Comparison of ENCODE assay signal across 9 mouse cellular contexts in the genomic region with DNA sequence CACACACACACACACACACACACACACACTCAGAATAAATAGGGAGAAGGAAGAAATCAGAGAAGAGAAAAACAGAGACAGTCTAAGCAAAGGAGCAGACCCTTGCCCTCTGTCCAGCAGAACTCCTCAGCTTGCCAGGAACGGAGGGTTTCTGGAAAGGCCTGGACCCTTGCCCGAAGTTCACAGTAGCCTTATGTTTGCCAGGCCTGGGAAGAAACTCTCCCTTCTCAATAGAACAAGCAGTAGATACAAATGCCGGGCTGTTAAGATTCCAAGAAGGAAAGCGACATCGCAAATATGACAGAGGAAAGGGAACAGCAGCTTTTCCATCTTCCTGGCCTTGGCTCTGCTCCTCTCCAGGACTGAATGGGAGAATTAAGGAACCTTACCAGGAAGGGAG.
DNase-seq lines count a peak whose midpoint lies in the region; ATAC-seq lines count a peak whose summit lies in the region.
"Had no signal": no experiment of that assay in that cellular context is flagged by ENCODE, and none has a peak within 500 bp of the region (broad histone marks: within the 10 kb centered on the region; RNA-seq: fewer than 3 reads in every experiment).

No protein-coding gene starts in this region.

- no peaks in the 10 kb centered on the region for H3K36me3 ChIP-seq in forebrain, embryonic 15.5 days
- H3K36me3 ChIP-seq in forebrain, embryonic 10.5 days (replicated peaks): no peaks in the 10 kb centered on the region

- H3K4me2 ChIP-seq in forebrain, embryonic 15.5 days (replicated peaks): no peak overlapping the region

- peak overlapping the region; percentile 27 for H3K27ac ChIP-seq in forebrain, embryonic 15.5 days (replicated peaks)
- H3K27ac ChIP-seq in forebrain, embryonic 10.5 days: no peak overlapping the region

- H3K4me3 ChIP-seq in forebrain, embryonic 15.5 days: no peak overlapping the region
- no peak overlapping the region for H3K4me3 ChIP-seq in forebrain, embryonic 10.5 days
- H3K4me3 ChIP-seq: myocyte had no signal

- no peak for ATAC-seq in forebrain, embryonic 15.5 days (replicated peaks)

- no peak overlapping the region for H3K9ac ChIP-seq in forebrain, embryonic 15.5 days (replicated peaks)

- WGBS in forebrain, embryonic 15.5 days: 58% methylated on average over 5 of the region's 5 CpGs
- 85% methylated on average over 5 of the region's 5 CpGs for WGBS in forebrain, embryonic 10.5 days

- no peaks in the 10 kb centered on the region for H3K9me3 ChIP-seq in forebrain, embryonic 15.5 days
- H3K9me3 ChIP-seq in forebrain, embryonic 10.5 days: no peaks in the 10 kb centered on the region

- H3K27me3 ChIP-seq in forebrain, embryonic 15.5 days: no peaks in the 10 kb centered on the region
- peaks cover 3% of the 10 kb centered on the region; the same call in 1 of the 2 replicates for H3K27me3 ChIP-seq in forebrain, embryonic 10.5 days (ENCODE audit: poor library complexity, severe bottlenecking)

- no peak for DNase-seq in forebrain, embryonic 10.5 days (ENCODE audit: extremely low spot score, low spot score)
- DNase-seq in Muller cell, postnatal 12 days (ENCODE audit: inconsistent ontology term): peak; percentile 57
- DNase-seq in gastrocnemius, postnatal 14 days: peak; percentile 44
- DNase-seq in layer of hippocampus, adult 9-11 months: peak; percentile 68
- DNase-seq in right cerebral cortex, postnatal 4 days: peak; percentile 68
- no peak for DNase-seq in MN1 (ENCODE audit: low spot score)
- DNase-seq in natural killer cell, adult 2 months (ENCODE audit: low spot score in 2 of 2): no peak

- intact Hi-C loops in gastrocnemius, postnatal 14 days (cut with DNase I; ENCODE audit: low total_unique reads): no loop called here

- H3K4me1 ChIP-seq in forebrain, embryonic 15.5 days: peaks cover 30% of the 10 kb centered on the region
- H3K4me1 ChIP-seq in forebrain, embryonic 10.5 days: peaks cover 60% of the 10 kb centered on the region

Comparison
In these comparisons a context has a peak if more than half of its experiments do, and no peak if none do; other contexts are left out.
1. DNase-seq: peak in Muller cell, postnatal 12 days (single experiment), gastrocnemius, postnatal 14 days (single experiment), layer of hippocampus, adult 9-11 months (single experiment) and right cerebral cortex, postnatal 4 days (single experiment); none in forebrain, embryonic 10.5 days (single experiment), MN1 (single experiment) and natural killer cell, adult 2 months (0 of 2).